Comparison of ENCODE assay signal across 14 mouse cellular contexts in genomic region chr8:86742605-86743345, GRCm38 (mm10). TPM values are rescaled to one million over a fixed set of nuclear protein-coding genes. Genes with fewer than 3 reads are reported as not detected.
DNase-seq lines count a peak whose midpoint lies in the region; ATAC-seq and TF ChIP-seq lines count a peak whose summit lies in the region.
"Had no signal": no experiment of that assay in that cellular context is flagged by ENCODE, and none has a peak within 500 bp of the region (broad histone marks: within the 10 kb centered on the region; RNA-seq: fewer than 3 reads in every experiment).

No protein-coding gene starts in this region.

- H3K4me2 ChIP-seq in hindbrain, embryonic 13.5 days: peak overlapping the region; percentile 21; the same call in 1 of the 2 replicates
- H3K4me2 ChIP-seq in hindbrain, embryonic 16.5 days (ENCODE audit: low read length): no peak overlapping the region
- peak overlapping the region; percentile 47 for H3K4me2 ChIP-seq in liver, embryonic 13.5 days
- H3K4me2 ChIP-seq: embryonic facial prominence, embryonic 12.5 days had no signal

- H3K27ac ChIP-seq in hindbrain, embryonic 13.5 days: no peak overlapping the region
- H3K27ac ChIP-seq in hindbrain, embryonic 16.5 days (ENCODE audit: low read depth, low read length): no peak overlapping the region
- no peak overlapping the region for H3K27ac ChIP-seq in testis, adult 2 months (ENCODE audit: control insufficient read depth, insufficient read depth, low read depth, low read length)
- peak overlapping the region; percentile 65 for H3K27ac ChIP-seq in liver, embryonic 13.5 days
- H3K27ac ChIP-seq: embryonic facial prominence, embryonic 12.5 days; heart, embryonic 10.5 days had no signal

- no peak for DNase-seq in testis, postnatal 14 days (ENCODE audit: low spot score)
- DNase-seq in liver, embryonic 13.5 days: no peak
- DNase-seq in lung, postnatal 10 days: no peak
- DNase-seq in retina, embryonic 14.5 days (ENCODE audit: low spot score): no peak
- DNase-seq: adrenal gland, adult 2 months; cerebellum, postnatal 14 days; kidney, postnatal 14 days had no signal

- WGBS in hindbrain, embryonic 13.5 days: 85% methylated on average over 7 of the region's 7 CpGs
- WGBS in hindbrain, embryonic 16.5 days: 87% methylated on average over 7 of the region's 7 CpGs
- WGBS in liver, embryonic 13.5 days (ENCODE audit: insufficient replicate concordance): 53% methylated on average over 7 of the region's 7 CpGs

- H3K36me3 ChIP-seq in hindbrain, embryonic 13.5 days: no peaks in the 10 kb centered on the region
- H3K36me3 ChIP-seq in hindbrain, embryonic 16.5 days (ENCODE audit: control insufficient read depth, insufficient read depth, low read length): no peaks in the 10 kb centered on the region
- no peaks in the 10 kb centered on the region for H3K36me3 ChIP-seq in testis, adult 2 months (ENCODE audit: control insufficient read depth, insufficient read depth, low read length)
- no peaks in the 10 kb centered on the region; the same call in 1 of the 2 replicates for H3K36me3 ChIP-seq in liver, embryonic 13.5 days
- H3K36me3 ChIP-seq: embryonic facial prominence, embryonic 12.5 days; heart, embryonic 10.5 days had no signal

- no peak for TF ChIP-seq CTCF in testis, adult 2 months (IDR thresholded peaks at IDR 0.05; ENCODE audit: control insufficient read depth, insufficient read depth, insufficient replicate concordance, low read depth, low read length)

- peaks cover 40% of the 10 kb centered on the region for H3K4me1 ChIP-seq in hindbrain, embryonic 13.5 days (replicated peaks)
- H3K4me1 ChIP-seq in hindbrain, embryonic 16.5 days (ENCODE audit: control insufficient read depth, insufficient read depth, low read depth, low read length): peaks cover 22% of the 10 kb centered on the region
- H3K4me1 ChIP-seq in testis, adult 2 months (ENCODE audit: control insufficient read depth, insufficient read depth, low read length): peaks cover 4% of the 10 kb centered on the region; the same call in 1 of the 2 replicates
- H3K4me1 ChIP-seq in liver, embryonic 13.5 days (replicated peaks): peaks cover 71% of the 10 kb centered on the region

- no peak for ATAC-seq in hindbrain, embryonic 13.5 days (ENCODE audit: low FRiP score)
- no peak for ATAC-seq in hindbrain, embryonic 16.5 days
- no peak for ATAC-seq in liver, embryonic 13.5 days (ENCODE audit: low read depth)
- ATAC-seq: intestine, embryonic 16.5 days; lung, postnatal 0 days had no signal

- H3K27me3 ChIP-seq in hindbrain, embryonic 13.5 days: no peaks in the 10 kb centered on the region
- H3K27me3 ChIP-seq in hindbrain, embryonic 16.5 days (replicated peaks; ENCODE audit: control insufficient read depth, insufficient read depth, low read length): no peaks in the 10 kb centered on the region
- H3K27me3 ChIP-seq in testis, adult 2 months (ENCODE audit: control insufficient read depth, insufficient read depth, low read length): no peaks in the 10 kb centered on the region
- H3K27me3 ChIP-seq in liver, embryonic 13.5 days: no peaks in the 10 kb centered on the region
- H3K27me3 ChIP-seq: embryonic facial prominence, embryonic 12.5 days had no signal

- H3K9ac ChIP-seq in hindbrain, embryonic 13.5 days: no peak overlapping the region
- no peak overlapping the region for H3K9ac ChIP-seq in hindbrain, embryonic 16.5 days (ENCODE audit: low read depth, low read length)
- peak overlapping the region; percentile 40 for H3K9ac ChIP-seq in liver, embryonic 13.5 days
- H3K9ac ChIP-seq: embryonic facial prominence, embryonic 12.5 days had no signal

- no peak overlapping the region for H3K4me3 ChIP-seq in hindbrain, embryonic 13.5 days
- H3K4me3 ChIP-seq in hindbrain, embryonic 16.5 days (ENCODE audit: low read length): no peak overlapping the region
- peak overlapping the region; percentile 37 for H3K4me3 ChIP-seq in testis, adult 2 months (ENCODE audit: control insufficient read depth, low read depth, low read length)
- peak overlapping the region; percentile 19; the same call in 1 of the 2 replicates for H3K4me3 ChIP-seq in liver, embryonic 13.5 days (replicated peaks)
- H3K4me3 ChIP-seq: embryonic facial prominence, embryonic 12.5 days; heart, embryonic 10.5 days had no signal

- no peaks in the 10 kb centered on the region for H3K9me3 ChIP-seq in hindbrain, embryonic 13.5 days
- no peaks in the 10 kb centered on the region for H3K9me3 ChIP-seq in hindbrain, embryonic 16.5 days (ENCODE audit: control insufficient read depth, low read length)
- H3K9me3 ChIP-seq in liver, embryonic 13.5 days (replicated peaks): no peaks in the 10 kb centered on the region
- H3K9me3 ChIP-seq: embryonic facial prominence, embryonic 12.5 days; heart, embryonic 10.5 days had no signal

- TF ChIP-seq POLR2A in testis, adult 2 months (IDR thresholded peaks at IDR 0.05; ENCODE audit: control insufficient read depth, low read depth, low read length): no peak

RNA-seq across cellular contexts. Expression of gene Gm10638, which starts 2.7 kb away (rescaled TPM):
- 7.5 and 7.8 TPM in 2 replicates for polyA plus RNA-seq in hindbrain, embryonic 13.5 days (2015; fragmentation: Nextera tagmentation; extraction: Ambion mirVana)
- polyA plus RNA-seq in hindbrain, embryonic 16.5 days (2015; fragmentation: Nextera tagmentation; extraction: Ambion mirVana): 3.4 and 5.6 TPM in 2 replicates
- 248 and 359 TPM in 2 replicates for polyA plus RNA-seq in testis, adult 2 months (2012; rRNA removed)
- polyA plus RNA-seq in liver, embryonic 13.5 days (2015; fragmentation: Nextera tagmentation; extraction: Ambion mirVana): 1.1 and 1.3 TPM in 2 replicates

RNA-seq across cellular contexts. Expression of gene Siah1a, which starts 3.0 kb away (rescaled TPM):
- polyA plus RNA-seq in hindbrain, embryonic 13.5 days (2015; fragmentation: Nextera tagmentation; extraction: Ambion mirVana): 85.7 and 88.6 TPM in 2 replicates
- 52.4 and 59.8 TPM in 2 replicates for polyA plus RNA-seq in hindbrain, embryonic 16.5 days (2015; fragmentation: Nextera tagmentation; extraction: Ambion mirVana)
- polyA plus RNA-seq in testis, adult 2 months (2012; rRNA removed): 23.7 and 26.5 TPM in 2 replicates
- 16.1 and 17.0 TPM in 2 replicates for polyA plus RNA-seq in liver, embryonic 13.5 days (2015; fragmentation: Nextera tagmentation; extraction: Ambion mirVana)

Comparison
In these comparisons a context has a peak if more than half of its experiments do, and no peak if none do; other contexts are left out.
1. H3K4me3 ChIP-seq: peak in testis, adult 2 months (single experiment) and liver, embryonic 13.5 days (single experiment); none in hindbrain, embryonic 13.5 days (single experiment) and hindbrain, embryonic 16.5 days (single experiment).
2. RNA of gene Gm10638, which starts 2.7 kb away (polyA plus RNA-seq): 248 to 359 TPM in testis, adult 2 months; 7.5 to 7.8 TPM in hindbrain, embryonic 13.5 days, 3.4 to 5.6 TPM in hindbrain, embryonic 16.5 days and 1.1 to 1.3 TPM in liver, embryonic 13.5 days; every median in the first group is over 10 times any median in the second.